Mouse (Mus musculus) limb, embryonic 13.5 days (tissue): ENCODE results near the gene Erich6b. TPM values are rescaled to one million over a fixed set of nuclear protein-coding genes. Genes with fewer than 3 reads are reported as not detected.

Experiments
- ATAC-seq: fragments of 200-750 bp; cut with Nextera tagmentation; 2 replicates; pipeline ENCODE4 v1.8.0; 2017; ENCODE audit warnings: low read depth, moderate number of reproducible peaks, moderate TSS enrichment; ENCODE audit not compliant: low FRiP score
- H3K27ac ChIP-seq: fragments of 300-500 bp; sonication (generic); 2 replicates; pipeline ENCODE4 v1.5.1; 2015; ENCODE audit warnings: inconsistent platforms, mild to moderate bottlenecking, moderate library complexity
- H3K27me3 ChIP-seq: fragments of 300-500 bp; sonication (generic); 2 replicates; pipeline ENCODE4 v1.6.1; 2015; ENCODE audit warnings: mild to moderate bottlenecking, inconsistent platforms
- H3K36me3 ChIP-seq: fragments of 300-500 bp; sonication (generic); 2 replicates; pipeline ENCODE4 v1.6.1; 2015; ENCODE audit warnings: inconsistent platforms, mild to moderate bottlenecking, moderate library complexity
- H3K4me1 ChIP-seq: fragments of 300-500 bp; sonication (generic); 2 replicates; pipeline ENCODE4 v1.6.1; 2015; ENCODE audit warnings: inconsistent platforms
- H3K4me2 ChIP-seq: fragments of 300-500 bp; sonication (generic); replicated peaks from 2 replicates; pipeline ENCODE4 v1.6.1; 2015; ENCODE audit warnings: inconsistent platforms, mild to moderate bottlenecking, moderate library complexity
- H3K4me3 ChIP-seq: fragments of 300-500 bp; sonication (generic); 2 replicates; pipeline ENCODE4 v1.5.1; 2015; ENCODE audit warnings: moderate library complexity, mild to moderate bottlenecking, inconsistent platforms
- H3K9ac ChIP-seq: fragments of 300-500 bp; sonication (generic); 2 replicates; pipeline ENCODE4 v1.6.1; 2015; ENCODE audit warnings: mild to moderate bottlenecking, inconsistent platforms
- H3K9me3 ChIP-seq: fragments of 300-500 bp; sonication (generic); 2 replicates; pipeline ENCODE4 v1.6.1; 2016; ENCODE audit warnings: inconsistent platforms
- WGBS: fragments of 180-500 bp; shearing (Covaris S2); methylation state at CpG from one replicate; pipeline ENCODE4 v1.1.7; 2015; 5-methylcytosine and 5-hydroxymethylcytosine counted together
- polyA plus RNA-seq: library from polyadenylated mRNA; unstranded; fragments of >200 nt; fragmentation: Nextera tagmentation; extraction: Ambion mirVana; gene quantifications from 2 replicates; pipeline ENCODE4 v1.2.1, GENCODE M21; 2015

Gene Erich6b
- polyA plus RNA-seq, 1 experiment from 2014 or later, result not detected

GRCm38 (mm10) chr14:75646968-75647829, 5.1 kb downstream of the Erich6b start:
- Histone ChIP-seq H3K27ac (no peak overlapping the region), H3K9ac (no peak overlapping the region), H3K9me3 (no peaks in the 10 kb centered on the region), H3K4me1 (peaks cover 15% of the 10 kb centered on the region), H3K4me2 (no peak overlapping the region), H3K27me3 (no peaks in the 10 kb centered on the region), H3K4me3 (no peak overlapping the region), H3K36me3 (no peaks in the 10 kb centered on the region)
- no peak for ATAC-seq
- WGBS, result 68% methylated on average over 20 of the region's 20 CpGs

- H3K36me3 ChIP-seq, result no peaks in the 10 kb centered on the region
- ATAC-seq, result peak; percentile 40; the same call in 1 of the 2 replicates
- no peaks in the 10 kb centered on the region for H3K27me3 ChIP-seq
- no peak overlapping the region for H3K27ac ChIP-seq
- 65% methylated on average over 6 of the region's 6 CpGs for WGBS
- H3K9me3 ChIP-seq, result no peaks in the 10 kb centered on the region
- no peak overlapping the region for H3K9ac ChIP-seq
- H3K4me2 ChIP-seq, result no peak overlapping the region
- peaks cover 8% of the 10 kb centered on the region; the same call in 1 of the 2 replicates for H3K4me1 ChIP-seq
- no peak overlapping the region for H3K4me3 ChIP-seq
These were observed 18.9 kb downstream of the Erich6b start for GRCm38 (mm10) chr14:75660936-75661335.

GRCm38 (mm10) chr14:75661548-75661947, 19.5 kb downstream of the Erich6b start:
- WGBS, result 61% methylated on average over 8 of the region's 8 CpGs

GRCm38 (mm10) chr14:75665430-75666180, 23.5 kb downstream of the Erich6b start:
- Histone ChIP-seq H3K27me3 (no peaks in the 10 kb centered on the region), H3K36me3 (no peaks in the 10 kb centered on the region), H3K4me2 (no peak overlapping the region), H3K4me1 (peaks cover 8% of the 10 kb centered on the region; the same call in 1 of the 2 replicates), H3K9ac (no peak overlapping the region), H3K9me3 (no peaks in the 10 kb centered on the region), H3K27ac (no peak overlapping the region), H3K4me3 (no peak overlapping the region)
- 66% methylated on average over 2 of the region's 2 CpGs for WGBS
- no peak for ATAC-seq

More at GRCm38 (mm10) chr14:75661548-75661947, 19.5 kb downstream of the Erich6b start:
- no peaks in the 10 kb centered on the region for H3K36me3 ChIP-seq
- H3K27ac ChIP-seq, result no peak overlapping the region
- H3K4me1 ChIP-seq, result peaks cover 8% of the 10 kb centered on the region; the same call in 1 of the 2 replicates
- H3K9me3 ChIP-seq, result no peaks in the 10 kb centered on the region
- no peak overlapping the region for H3K4me2 ChIP-seq
- H3K9ac ChIP-seq, result no peak overlapping the region
- no peaks in the 10 kb centered on the region for H3K27me3 ChIP-seq
- no peak for ATAC-seq
- no peak overlapping the region for H3K4me3 ChIP-seq

GRCm38 (mm10) chr14:75669085-75669645, 27.1 kb downstream of the Erich6b start:
- no peaks in the 10 kb centered on the region for H3K4me1 ChIP-seq
- H3K4me2 ChIP-seq, result no peak overlapping the region
- no peak overlapping the region for H3K9ac ChIP-seq
- WGBS, result 73% methylated on average over 1 of the region's 1 CpGs
- no peaks in the 10 kb centered on the region for H3K36me3 ChIP-seq
- no peaks in the 10 kb centered on the region for H3K9me3 ChIP-seq
- H3K27ac ChIP-seq, result no peak overlapping the region
- ATAC-seq, result no peak
- H3K4me3 ChIP-seq, result no peak overlapping the region
- H3K27me3 ChIP-seq, result no peaks in the 10 kb centered on the region

GRCm38 (mm10) chr14:75676316-75676715, 34.3 kb downstream of the Erich6b start:
- ATAC-seq, result no peak
- WGBS, result 52% methylated on average over 6 of the region's 6 CpGs

GRCm38 (mm10) chr14:75690428-75690827, 48.4 kb downstream of the Erich6b start:
- Histone ChIP-seq H3K27me3 (no peaks in the 10 kb centered on the region), H3K4me2 (no peak overlapping the region), H3K4me1 (no peaks in the 10 kb centered on the region), H3K9me3 (no peaks in the 10 kb centered on the region), H3K27ac (no peak overlapping the region), H3K9ac (no peak overlapping the region), H3K36me3 (no peaks in the 10 kb centered on the region), H3K4me3 (no peak overlapping the region)
- WGBS, result 93% methylated on average over 2 of the region's 2 CpGs
- ATAC-seq, result no peak

More at GRCm38 (mm10) chr14:75676316-75676715, 34.3 kb downstream of the Erich6b start:
- Histone ChIP-seq H3K36me3 (no peaks in the 10 kb centered on the region), H3K4me3 (no peak overlapping the region), H3K9ac (no peak overlapping the region), H3K27ac (no peak overlapping the region), H3K4me1 (no peaks in the 10 kb centered on the region), H3K9me3 (no peaks in the 10 kb centered on the region), H3K27me3 (no peaks in the 10 kb centered on the region), H3K4me2 (no peak overlapping the region)

- WGBS, result 76% methylated on average over 5 of the region's 5 CpGs
- no peak for ATAC-seq
- Histone ChIP-seq H3K27ac (no peak overlapping the region), H3K4me3 (no peak overlapping the region), H3K27me3 (no peaks in the 10 kb centered on the region), H3K36me3 (peaks cover 2% of the 10 kb centered on the region), H3K4me1 (no peaks in the 10 kb centered on the region), H3K9me3 (no peaks in the 10 kb centered on the region), H3K4me2 (no peak overlapping the region), H3K9ac (no peak overlapping the region)
These were observed 54.0 kb downstream of the Erich6b start for GRCm38 (mm10) chr14:75696096-75696495.

GRCm38 (mm10) chr14:75697928-75698327, 55.9 kb downstream of the Erich6b start:
- no peak overlapping the region for H3K27ac ChIP-seq
- 76% methylated on average over 1 of the region's 1 CpGs for WGBS
- H3K4me3 ChIP-seq, result no peak overlapping the region
- H3K36me3 ChIP-seq, result peaks cover 13% of the 10 kb centered on the region
- H3K9ac ChIP-seq, result no peak overlapping the region
- no peak overlapping the region for H3K4me2 ChIP-seq
- no peaks in the 10 kb centered on the region for H3K4me1 ChIP-seq
- ATAC-seq, result no peak
- H3K27me3 ChIP-seq, result no peaks in the 10 kb centered on the region
- H3K9me3 ChIP-seq, result no peaks in the 10 kb centered on the region

- Histone ChIP-seq H3K4me3 (no peak overlapping the region), H3K36me3 (peaks cover 75% of the 10 kb centered on the region), H3K9ac (no peak overlapping the region), H3K4me2 (no peak overlapping the region), H3K4me1 (no peaks in the 10 kb centered on the region), H3K9me3 (no peaks in the 10 kb centered on the region), H3K27ac (no peak overlapping the region), H3K27me3 (no peaks in the 10 kb centered on the region)
- no peak for ATAC-seq
- 81% methylated on average over 4 of the region's 4 CpGs for WGBS
These were observed 64.6 kb downstream of the Erich6b start for GRCm38 (mm10) chr14:75706647-75707046.

GRCm38 (mm10) chr14:75707771-75708170, 65.7 kb downstream of the Erich6b start:
- Histone ChIP-seq H3K36me3 (peaks cover 82% of the 10 kb centered on the region), H3K4me3 (no peak overlapping the region), H3K9me3 (no peaks in the 10 kb centered on the region), H3K27me3 (no peaks in the 10 kb centered on the region), H3K27ac (no peak overlapping the region), H3K4me2 (no peak overlapping the region), H3K9ac (no peak overlapping the region), H3K4me1 (no peaks in the 10 kb centered on the region)
- 80% methylated on average over 7 of the region's 7 CpGs for WGBS
- ATAC-seq, result no peak

GRCm38 (mm10) chr14:75708986-75709385, 66.9 kb downstream of the Erich6b start:
- no peak overlapping the region for H3K4me2 ChIP-seq
- no peak overlapping the region for H3K27ac ChIP-seq
- H3K27me3 ChIP-seq, result no peaks in the 10 kb centered on the region
- H3K36me3 ChIP-seq, result peaks cover 80% of the 10 kb centered on the region
- no peak for ATAC-seq
- no peaks in the 10 kb centered on the region for H3K9me3 ChIP-seq
- H3K4me1 ChIP-seq, result no peaks in the 10 kb centered on the region
- WGBS, result 80% methylated on average over 1 of the region's 1 CpGs
- no peak overlapping the region for H3K9ac ChIP-seq
- H3K4me3 ChIP-seq, result no peak overlapping the region
